Mouse (Mus musculus): ENCODE measurements around the gene Zfp750.

Gene Zfp750

DNA sequence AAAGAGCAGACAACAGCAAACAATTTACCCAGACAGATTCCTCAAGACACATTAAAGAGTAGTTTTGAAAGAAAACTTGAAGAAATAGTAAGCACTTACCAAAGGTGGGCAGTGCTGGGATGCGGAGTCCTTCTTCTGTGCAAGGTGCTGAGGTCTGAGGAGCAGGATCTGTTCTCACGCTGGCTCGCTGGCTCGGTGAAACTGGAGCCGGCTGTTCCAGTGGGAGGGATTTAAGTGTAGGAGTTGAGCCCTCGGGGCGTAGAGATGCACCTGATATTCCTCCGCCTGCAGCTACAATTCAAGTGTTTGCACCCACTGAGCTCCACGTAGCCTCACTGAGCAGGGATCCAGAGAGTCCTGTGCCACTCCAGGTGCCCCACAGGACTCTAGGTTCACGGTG lies at the start of gene Zfp750:
Gene Zfp750, minus strand, starts transcription at position 203 of the 400 bp plus-strand sequence.
- DNase-seq = no peak

GRCm38 (mm10) chr11:121564265-121564664 lies 45.1 kb upstream of the Zfp750 start:
- DNase-seq = no peak

DNA sequence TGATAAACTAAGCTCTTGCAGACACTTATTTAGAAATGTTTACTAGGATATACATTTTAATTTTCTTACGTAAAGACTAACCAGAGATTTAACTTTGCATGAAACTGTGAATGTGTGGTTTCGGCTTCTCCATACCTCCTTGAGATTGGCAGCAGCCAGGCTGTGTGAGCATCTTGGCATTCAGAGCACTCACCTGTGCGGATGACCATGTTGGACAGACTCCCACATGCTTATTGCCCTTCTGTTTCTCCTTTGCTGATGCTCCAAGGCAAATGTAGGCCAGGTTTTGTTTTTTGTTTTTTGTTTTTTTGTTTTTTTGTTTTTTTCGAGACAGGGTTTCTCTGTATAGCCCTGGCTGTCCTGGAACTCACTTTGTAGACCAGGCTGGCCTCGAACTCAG lies 44.2 kb upstream of the Zfp750 start:
- no peak for DNase-seq

DNA sequence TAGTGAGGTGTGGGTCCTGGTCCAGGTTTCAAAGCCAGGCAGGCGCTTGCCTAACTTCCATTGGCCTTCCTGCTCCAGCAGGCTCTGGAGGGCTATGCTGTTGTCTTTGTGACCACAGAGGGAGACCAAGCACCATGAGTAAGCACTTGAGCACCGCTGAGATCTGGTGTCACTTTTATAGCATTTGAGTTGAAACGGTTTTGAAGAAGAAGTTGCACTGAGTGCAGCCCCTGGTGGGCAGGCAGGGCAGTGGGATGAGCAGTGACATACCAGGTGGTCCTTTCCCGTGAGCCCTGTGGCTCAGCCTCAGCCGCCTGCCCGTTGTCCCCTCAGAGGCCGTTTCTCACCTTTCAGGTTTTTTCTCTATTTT lies 41.1 kb upstream of the Zfp750 start:
- DNase-seq = no peak

GRCm38 (mm10) chr11:121559527-121560293 lies 40.6 kb upstream of the Zfp750 start:
- peak; percentile 10 to 18 for DNase-seq

DNA sequence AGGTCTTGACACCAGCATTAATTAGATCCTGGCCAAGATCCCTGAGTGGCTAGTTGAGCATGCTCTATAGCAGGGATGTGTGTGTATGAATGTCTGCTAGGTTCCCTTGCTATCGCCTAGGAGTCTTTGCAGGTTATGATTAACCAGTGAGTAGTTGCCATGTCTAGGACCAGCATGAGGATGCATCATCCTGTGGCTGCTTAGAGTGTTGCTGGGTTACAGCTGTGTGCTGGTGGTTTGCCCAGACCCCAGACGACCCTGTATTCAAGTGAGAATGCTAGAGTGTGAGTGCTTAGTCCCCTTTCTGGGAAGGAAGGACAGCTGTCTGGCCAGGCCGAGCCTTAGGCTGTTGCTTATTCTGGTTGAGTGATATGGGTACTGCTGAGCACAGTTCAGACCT lies 39.4 kb upstream of the Zfp750 start:
- DNase-seq = no peak

GRCm38 (mm10) chr11:121557946-121558345 lies 38.8 kb upstream of the Zfp750 start:
- no peak for DNase-seq

- no peak for DNase-seq
Observed at GRCm38 (mm10) chr11:121556727-121557126, 37.6 kb upstream of the Zfp750 start.

DNA sequence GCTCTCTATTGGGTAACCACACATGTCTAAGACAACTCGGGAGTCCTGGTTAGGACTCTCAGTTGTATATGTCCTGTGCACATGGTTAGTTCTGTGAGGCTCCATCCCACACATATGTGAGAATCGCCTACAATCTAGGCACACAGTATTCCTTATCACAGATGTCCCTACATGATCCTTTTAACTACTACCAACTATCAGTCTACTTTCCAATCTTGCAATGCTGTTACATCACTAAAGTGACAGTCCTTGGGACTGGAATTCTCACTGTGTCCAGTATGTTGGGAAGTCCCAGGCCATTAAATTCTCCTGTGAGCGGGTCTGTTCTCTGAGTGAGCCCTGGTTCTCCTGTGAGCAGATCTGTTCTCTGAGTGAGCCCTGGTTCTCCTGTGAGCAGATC lies 34.3 kb upstream of the Zfp750 start:
- no peak for DNase-seq

DNA sequence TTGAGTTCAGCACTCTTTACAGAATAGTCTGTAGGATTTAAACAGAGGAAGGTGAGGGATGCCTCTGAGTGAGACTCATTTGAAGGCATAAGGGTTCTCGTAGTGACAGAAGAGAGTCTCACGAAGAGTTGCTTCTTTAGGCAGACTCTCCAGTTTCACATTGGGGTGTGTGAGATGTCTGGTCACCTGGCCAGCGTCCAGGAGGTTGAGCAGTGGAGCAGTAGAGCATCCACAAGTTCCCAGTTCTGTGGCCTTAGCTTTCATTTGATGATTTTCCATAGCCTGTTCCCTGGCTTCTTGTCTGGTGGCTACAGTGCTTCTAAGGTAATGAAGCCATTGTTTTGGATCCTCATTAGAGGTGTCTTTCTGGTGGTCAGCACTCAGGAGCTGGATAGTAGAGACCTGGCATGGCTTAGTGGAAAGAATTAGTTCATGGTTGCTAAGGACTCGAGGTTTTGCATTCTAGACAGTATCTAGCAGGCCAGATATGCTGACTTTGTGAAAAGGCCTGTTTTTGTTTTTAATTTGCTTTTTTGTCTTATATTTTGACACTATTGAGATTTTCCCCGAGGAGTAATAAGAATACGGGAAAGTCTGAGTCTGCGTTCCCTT lies 33.8 kb upstream of the Zfp750 start:
- DNase-seq = no peak

GRCm38 (mm10) chr11:121552167-121552566 lies 33.0 kb upstream of the Zfp750 start:
- DNase-seq = no peak

DNA sequence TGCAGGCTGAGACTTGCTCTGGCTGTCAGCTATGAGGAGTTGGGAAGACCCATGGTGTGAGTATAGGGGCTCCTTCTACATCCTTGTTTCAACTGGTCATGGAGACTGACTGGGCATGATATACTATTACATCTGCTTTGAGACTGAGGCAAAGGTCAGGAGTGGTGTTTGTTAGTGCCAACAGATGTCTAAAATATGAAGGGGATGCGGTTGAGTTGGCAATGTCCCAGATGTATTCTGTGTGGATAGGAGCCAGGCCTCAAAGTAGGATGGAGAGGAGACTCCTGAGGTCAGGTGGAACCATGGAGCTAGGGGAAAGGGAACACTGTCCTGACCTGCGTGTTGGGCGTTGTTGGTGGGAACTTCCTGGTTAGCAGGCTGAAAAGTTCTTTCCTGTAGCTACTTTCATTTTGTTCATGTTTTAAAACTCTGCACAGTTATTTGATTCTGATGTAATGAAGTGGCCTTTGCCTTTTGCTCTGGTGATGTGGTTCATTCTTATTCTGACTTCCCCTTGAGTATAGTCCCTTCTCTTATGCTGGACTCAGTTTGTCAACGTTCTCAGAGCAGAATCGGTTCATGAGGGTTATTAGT lies 32.2 kb upstream of the Zfp750 start:
- DNase-seq = no peak

DNA sequence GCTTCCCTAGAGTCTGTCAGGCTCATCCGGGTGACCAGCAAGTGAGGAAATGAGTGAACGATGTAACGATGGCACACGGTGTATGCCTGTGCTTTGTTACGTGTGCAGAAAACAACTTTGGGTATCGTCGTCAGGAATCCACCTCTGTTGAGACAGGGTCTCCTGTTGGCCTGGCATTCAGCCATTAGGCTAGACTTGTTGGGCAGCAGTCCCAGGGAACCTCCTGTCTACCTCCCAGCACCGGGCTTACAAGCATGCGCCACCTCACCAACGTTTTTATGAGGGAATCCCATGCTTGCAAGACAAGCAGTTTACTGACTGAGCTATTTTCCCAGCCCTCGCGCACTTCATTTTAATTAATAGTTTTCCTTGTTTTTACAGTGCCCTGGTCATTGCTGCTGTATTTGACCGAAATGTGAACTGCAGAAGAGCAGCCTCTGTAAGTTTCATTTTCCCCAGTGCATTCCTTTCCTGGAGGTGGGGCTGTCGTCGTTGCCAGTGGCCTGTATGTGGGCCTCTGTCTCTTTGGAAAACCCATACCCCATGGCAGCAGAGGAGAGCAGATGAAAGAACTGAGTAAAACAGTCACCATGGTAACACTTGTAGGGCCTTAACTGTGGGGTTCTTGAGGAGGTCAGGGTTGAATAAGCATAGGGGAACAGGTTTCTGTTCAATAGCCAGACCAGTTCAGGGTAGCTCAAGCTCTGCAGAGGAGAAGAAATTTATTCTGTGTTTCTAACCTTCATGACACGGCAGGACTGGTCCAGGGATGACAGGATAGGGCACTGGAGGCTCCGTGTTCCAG lies 30.9 kb upstream of the Zfp750 start:
- DNase-seq = no peak

DNA sequence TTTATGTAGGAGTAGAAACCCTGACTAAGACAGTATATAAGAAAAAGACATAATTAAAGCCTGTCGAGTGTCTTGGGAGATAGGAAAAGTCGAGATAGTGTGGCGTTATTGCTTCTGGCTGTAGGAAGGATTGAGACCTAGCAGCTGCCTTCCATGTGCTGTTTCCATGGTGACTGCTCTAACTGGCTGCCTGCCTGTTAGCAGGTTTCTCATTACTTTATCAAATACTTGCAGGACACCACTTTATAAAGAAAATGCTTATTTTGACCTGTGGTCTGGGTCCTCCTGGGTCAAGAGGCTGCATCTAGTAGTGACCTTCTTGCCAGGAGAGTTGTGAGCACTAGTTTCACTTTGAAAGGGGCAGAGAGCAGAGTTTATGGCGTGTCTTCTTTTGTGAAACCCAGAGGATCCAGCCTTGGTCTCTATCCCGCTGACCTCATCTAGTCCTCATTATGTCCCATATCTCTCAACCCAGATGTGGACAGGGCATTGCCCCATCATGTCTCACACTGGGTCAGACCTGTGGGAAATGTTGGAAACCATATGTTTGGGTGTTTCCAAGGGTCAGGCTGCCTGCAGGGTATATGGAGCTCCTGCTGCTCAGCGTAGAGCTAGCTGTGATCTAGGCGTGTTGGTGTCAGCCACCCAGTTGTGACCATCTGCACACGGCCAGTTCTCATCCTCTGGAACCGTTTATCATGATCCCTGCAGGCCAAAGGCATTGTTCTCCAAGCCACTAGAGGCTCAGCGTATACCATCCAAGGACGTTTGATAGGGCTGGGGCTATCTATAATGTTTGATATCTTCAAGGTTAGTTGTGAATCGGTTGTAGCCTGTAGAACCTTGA lies 30.1 kb upstream of the Zfp750 start:
- DNase-seq = no peak

GRCm38 (mm10) chr11:121547925-121548324 lies 28.8 kb upstream of the Zfp750 start:
- no peak for DNase-seq

DNA sequence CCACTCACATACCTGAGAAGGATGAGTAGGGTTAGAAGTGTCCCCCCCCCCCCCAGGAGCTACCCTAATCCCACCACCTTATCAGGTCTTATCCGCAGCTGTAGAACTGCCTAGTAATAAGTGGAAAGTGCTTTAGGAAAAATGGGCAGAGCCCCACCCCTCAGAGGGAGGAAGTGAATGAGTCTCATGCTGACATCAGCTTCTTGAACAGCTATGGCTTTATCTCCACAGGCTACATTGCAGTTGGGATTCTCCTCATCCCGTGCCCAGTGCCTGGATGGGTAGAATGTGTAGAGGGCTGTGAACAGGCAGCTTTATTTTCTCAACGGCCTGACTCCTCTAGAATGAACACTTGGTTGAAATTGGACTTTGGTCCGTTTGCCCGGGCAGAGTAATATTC lies 28.1 kb upstream of the Zfp750 start:
- DNase-seq = no peak

DNA sequence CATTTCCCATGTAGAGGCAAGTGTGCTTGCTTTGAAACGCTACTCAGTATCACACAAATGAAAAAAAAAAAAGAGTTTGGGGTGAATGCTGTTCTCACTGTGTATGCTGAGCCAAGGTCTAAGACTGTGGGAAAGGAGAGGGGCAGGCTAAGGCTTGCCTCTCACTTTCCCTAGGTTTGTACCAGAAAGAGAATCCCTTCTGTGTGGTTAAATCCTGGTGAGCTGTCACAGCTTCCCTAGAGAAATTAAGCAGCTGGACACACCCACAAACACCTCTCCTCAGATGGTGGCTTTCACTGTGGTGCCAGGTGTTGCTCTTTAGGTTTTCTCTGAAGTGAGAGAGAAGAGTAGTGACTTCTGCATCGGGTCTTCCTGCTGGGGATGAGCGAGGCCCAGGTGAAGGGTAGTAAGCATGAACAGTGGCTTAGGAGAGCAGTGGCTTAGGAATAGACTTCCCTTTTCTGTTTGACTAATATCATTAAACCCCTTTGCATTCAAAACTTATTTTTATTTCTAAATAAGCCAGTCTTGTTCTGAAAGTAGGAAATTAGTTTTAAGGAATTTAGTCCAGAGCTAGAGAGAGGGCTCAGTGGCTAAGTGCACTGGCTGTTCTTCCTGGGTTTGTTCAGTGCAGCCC lies 26.4 kb upstream of the Zfp750 start:
- DNase-seq = no peak

GRCm38 (mm10) chr11:121544755-121545397 lies 25.7 kb upstream of the Zfp750 start:
- no peak for DNase-seq

GRCm38 (mm10) chr11:121543922-121544321 lies 24.8 kb upstream of the Zfp750 start:
- DNase-seq = no peak

DNA sequence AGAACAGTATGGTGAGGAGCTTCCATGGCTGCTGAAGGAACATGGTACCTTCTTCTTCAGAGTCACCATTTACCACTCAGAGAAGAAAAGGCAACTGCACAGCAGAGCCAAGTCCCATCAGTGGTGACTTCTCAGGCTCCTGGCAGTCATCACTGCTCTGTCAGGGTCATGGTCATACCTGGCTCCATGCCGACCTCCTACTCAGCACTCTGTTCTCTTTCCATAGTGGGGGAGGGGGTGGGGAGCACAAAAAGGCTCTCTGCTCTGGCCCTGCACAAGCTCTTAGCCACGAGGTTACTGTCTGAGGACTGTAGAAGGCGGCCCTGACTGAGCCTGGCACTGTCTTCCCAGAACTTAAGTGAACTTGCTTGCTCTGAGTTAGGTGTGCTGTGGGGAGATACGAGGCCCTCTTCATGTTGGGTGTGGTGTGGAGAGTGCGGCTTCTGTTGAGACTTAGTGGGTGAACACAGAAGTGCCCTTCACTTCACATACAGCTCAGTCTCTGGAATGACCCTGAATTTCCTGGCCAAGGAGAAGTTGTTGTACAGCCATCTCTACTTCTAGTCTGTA lies 24.2 kb upstream of the Zfp750 start:
- no peak for DNase-seq

DNA sequence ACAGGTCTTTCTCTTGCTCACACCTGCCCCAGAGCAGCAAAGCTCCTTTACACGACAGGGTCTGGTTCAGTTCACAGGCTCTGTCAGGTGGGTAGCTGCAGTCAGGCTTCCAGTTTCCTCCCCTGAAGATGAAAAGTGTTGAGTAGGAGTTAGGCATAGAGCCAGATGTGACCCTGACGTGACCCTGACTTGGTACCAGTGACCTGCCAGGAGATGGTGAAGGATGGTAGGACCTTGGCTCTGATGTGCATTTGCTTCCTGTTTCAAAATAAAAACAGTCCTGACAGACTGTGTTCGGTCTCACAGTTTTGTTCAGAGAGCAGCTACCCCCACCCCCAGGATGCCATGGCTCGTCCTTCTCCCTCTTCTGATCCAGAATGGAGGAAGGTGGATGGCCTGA lies 23.3 kb upstream of the Zfp750 start:
- DNase-seq = no peak

All from B cell, adult 2 months (primary cell).